Mouse (Mus musculus) MEL (cell line): ENCODE results near the gene Gm9999.

Experiments
- MAX ChIP-seq: IDR thresholded peaks from 2 replicates; pipeline ENCODE4 v1.6.1; 2011; ENCODE audit warnings: low read length, improper control_type of control experiment
- POLR2A ChIP-seq, 2 experiments: IDR thresholded peaks; 2 replicates each; pipeline ENCODE4 v1.6.1; 2011 to 2012; ENCODE audit warnings: low read length in 2 of 2, mild to moderate bottlenecking in 2 of 2, control low read depth in 1 of 2, improper control_type of control experiment in 1 of 2, low read depth in 1 of 2, moderate library complexity in 1 of 2; ENCODE audit not compliant: control insufficient read depth in 1 of 2, insufficient read depth in 1 of 2, poor library complexity in 1 of 2

DNA sequence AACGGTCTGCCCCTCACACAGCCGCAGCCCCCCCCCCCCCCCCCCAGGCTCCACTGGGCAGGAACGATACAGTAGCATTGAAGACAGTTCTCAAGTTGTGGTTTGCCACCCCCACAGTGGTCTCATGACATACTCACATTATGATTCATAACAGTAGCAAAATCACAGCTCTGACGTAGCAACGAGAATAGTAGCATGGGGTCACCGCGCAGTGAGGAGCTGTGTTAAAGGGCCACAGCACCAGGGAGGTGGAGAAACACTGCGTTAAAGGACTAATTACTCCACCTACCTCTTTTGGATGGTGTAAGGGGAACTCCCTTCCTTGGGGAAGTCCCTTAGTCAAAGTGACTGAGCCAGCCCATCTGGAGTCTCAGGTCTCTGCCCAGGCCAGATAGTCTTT lies 39.1 kb downstream of the Gm9999 start:
- no peak for TF ChIP-seq POLR2A (IDR thresholded peaks at IDR 0.05; ENCODE audit: control insufficient read depth in 1 of 2, insufficient read depth in 1 of 2, low read depth in 1 of 2, low read length in 2 of 2, poor library complexity in 1 of 2)
- no peak for TF ChIP-seq MAX
